Comparison of ENCODE assay signal across 24 mouse cellular contexts in genomic region chr9:83320834-83321233, GRCm38 (mm10).
DNase-seq lines count a peak whose midpoint lies in the region; ATAC-seq and TF ChIP-seq lines count a peak whose summit lies in the region.
"Had no signal": no experiment of that assay in that cellular context is flagged by ENCODE, and none has a peak within 500 bp of the region (broad histone marks: within the 10 kb centered on the region; RNA-seq: fewer than 3 reads in every experiment).

No protein-coding gene starts in this region.

- no peak overlapping the region for H3K4me3 ChIP-seq in kidney, embryonic 14.5 days (ENCODE audit: low read length)
- no peak overlapping the region for H3K4me3 ChIP-seq in kidney, embryonic 16.5 days (ENCODE audit: low read length)
- H3K4me3 ChIP-seq in layer of hippocampus, adult 2 months = no peak overlapping the region
- H3K4me3 ChIP-seq: embryonic facial prominence, embryonic 10.5 days; embryonic facial prominence, embryonic 12.5 days; forebrain, embryonic 13.5 days; forebrain, embryonic 15.5 days had no signal

- no peak for DNase-seq in kidney, postnatal 10 days
- no peak for DNase-seq in kidney, postnatal 36 days
- no peak for DNase-seq in layer of hippocampus, adult 2 months (ENCODE audit: low spot score in 2 of 2)
- no peak for DNase-seq in layer of hippocampus, adult 18-20 months (ENCODE audit: low spot score in 2 of 2)
- DNase-seq: adrenal gland, adult 8-10 months; adrenal gland, postnatal 14 days; adrenal gland, postnatal 36 days; B cell, adult 2 months; cerebellum, adult 11-12 months; cerebellum, adult 2 months; cerebellum, adult 9-10 months; cerebellum, postnatal 10 days; cerebellum, postnatal 25 days had no signal

- H3K36me3 ChIP-seq in kidney, embryonic 14.5 days (ENCODE audit: control insufficient read depth, insufficient read depth, low read length) = no peaks in the 10 kb centered on the region
- no peaks in the 10 kb centered on the region for H3K36me3 ChIP-seq in kidney, embryonic 16.5 days (ENCODE audit: insufficient read depth, low read length)
- H3K36me3 ChIP-seq: embryonic facial prominence, embryonic 10.5 days; embryonic facial prominence, embryonic 12.5 days; forebrain, embryonic 15.5 days; G1E had no signal

- 25% methylated on average over 4 of the region's 4 CpGs for WGBS in kidney, embryonic 14.5 days
- 31% methylated on average over 4 of the region's 4 CpGs for WGBS in kidney, embryonic 16.5 days

- no peaks in the 10 kb centered on the region for H3K9me3 ChIP-seq in kidney, embryonic 14.5 days (ENCODE audit: control insufficient read depth, low read length)
- H3K9me3 ChIP-seq in kidney, embryonic 16.5 days (ENCODE audit: low read length) = no peaks in the 10 kb centered on the region
- H3K9me3 ChIP-seq: embryonic facial prominence, embryonic 10.5 days; embryonic facial prominence, embryonic 12.5 days; forebrain, embryonic 13.5 days; forebrain, embryonic 15.5 days; G1E had no signal

- no peak for TF ChIP-seq CTCF in layer of hippocampus, adult 2 months (conservative IDR thresholded peaks at IDR 0.05)

- no peak overlapping the region for H3K27ac ChIP-seq in kidney, embryonic 14.5 days (ENCODE audit: low read depth, low read length)
- no peak overlapping the region for H3K27ac ChIP-seq in kidney, embryonic 16.5 days (ENCODE audit: low read length)
- peak overlapping the region; percentile 24 for H3K27ac ChIP-seq in layer of hippocampus, adult 2 months
- H3K27ac ChIP-seq: embryonic facial prominence, embryonic 10.5 days; embryonic facial prominence, embryonic 12.5 days; forebrain, embryonic 13.5 days; forebrain, embryonic 15.5 days had no signal

- ATAC-seq in kidney, embryonic 14.5 days (ENCODE audit: low FRiP score, low TSS enrichment) = peak; percentile 89
- ATAC-seq in kidney, embryonic 16.5 days (ENCODE audit: low FRiP score, low TSS enrichment) = peak; percentile 89
- ATAC-seq: activated CD4-positive, CD25-positive, alpha-beta regulatory T cell, adult 4 months; CD4-positive, CD25-positive, alpha-beta regulatory T cell, adult 4 months; forebrain, embryonic 13.5 days; forebrain, embryonic 15.5 days; Patski had no signal

- H3K4me1 ChIP-seq in kidney, embryonic 14.5 days (ENCODE audit: control insufficient read depth, insufficient read depth, low read length) = peaks cover 10% of the 10 kb centered on the region; the same call in 1 of the 2 replicates
- peaks cover 14% of the 10 kb centered on the region; the same call in 1 of the 2 replicates for H3K4me1 ChIP-seq in kidney, embryonic 16.5 days (ENCODE audit: insufficient read depth, low read length)

- no peaks in the 10 kb centered on the region for H3K27me3 ChIP-seq in kidney, embryonic 14.5 days (ENCODE audit: control insufficient read depth, insufficient read depth, low read length)
- H3K27me3 ChIP-seq in kidney, embryonic 16.5 days (ENCODE audit: insufficient read depth, low read length) = no peaks in the 10 kb centered on the region
- H3K27me3 ChIP-seq: CH12.LX; embryonic facial prominence, embryonic 12.5 days; forebrain, embryonic 13.5 days; forebrain, embryonic 15.5 days; Patski had no signal

- H3K4me2 ChIP-seq in kidney, embryonic 14.5 days (replicated peaks; ENCODE audit: low read depth, low read length) = no peak overlapping the region
- no peak overlapping the region for H3K4me2 ChIP-seq in kidney, embryonic 16.5 days (replicated peaks; ENCODE audit: low read depth, low read length)
- H3K4me2 ChIP-seq: embryonic facial prominence, embryonic 12.5 days; forebrain, embryonic 13.5 days; forebrain, embryonic 15.5 days had no signal

- H3K9ac ChIP-seq in kidney, embryonic 14.5 days (ENCODE audit: low read depth, low read length) = 0 out of 2 replicates have a peak overlapping the region, but pooled peaks have one; percentile 23
- no peak overlapping the region for H3K9ac ChIP-seq in kidney, embryonic 16.5 days (replicated peaks; ENCODE audit: low read length)
- H3K9ac ChIP-seq: embryonic facial prominence, embryonic 12.5 days; forebrain, embryonic 13.5 days; forebrain, embryonic 15.5 days had no signal
